Mouse (Mus musculus): ENCODE results near the gene Neu3. TPM values are rescaled to one million over a fixed set of nuclear protein-coding genes. Genes with fewer than 3 reads are reported as not detected.

Neu3 gene
- polyA plus RNA-seq, 1 experiment = 5.0 TPM

- no peak overlapping the region for H3K27ac ChIP-seq (ENCODE audit: insufficient read depth, low read length)
- H3K36me3 ChIP-seq (ENCODE audit: control insufficient read depth, insufficient read depth, low read length, poor library complexity, severe bottlenecking) = no peaks in the 10 kb centered on the region
Observed at GRCm38 (mm10) chr7:99790816-99791215, 37.4 kb downstream of the Neu3 start.

DNA sequence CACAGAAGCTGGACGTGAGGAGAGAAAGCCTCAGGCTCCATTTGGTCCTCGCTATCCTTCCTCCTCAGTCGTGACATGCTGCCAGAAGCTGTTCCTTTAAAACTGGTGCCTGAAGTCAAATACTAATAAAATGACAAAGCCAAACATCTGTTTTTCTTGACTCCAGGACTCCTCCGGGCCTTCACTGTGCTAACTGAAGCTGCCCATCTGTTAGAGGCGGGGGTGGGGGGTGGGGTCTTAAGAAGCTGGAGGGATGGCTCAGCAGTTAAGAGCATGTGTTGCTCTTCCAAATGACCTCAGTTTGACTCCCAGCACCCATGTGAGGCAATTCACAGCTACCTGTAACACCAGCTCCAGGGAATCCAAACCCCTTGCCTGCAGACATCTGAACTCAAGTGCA lies 39.7 kb downstream of the Neu3 start:
- TF ChIP-seq POLR2A (IDR thresholded peaks at IDR 0.05; ENCODE audit: insufficient read depth, low read length) (no peak), EP300 (IDR thresholded peaks at IDR 0.05; ENCODE audit: insufficient read depth, low read depth, low read length) (no peak), CTCF (IDR thresholded peaks at IDR 0.05; ENCODE audit: low read depth, low read length) (no peak)
- H3K27me3 ChIP-seq (ENCODE audit: control insufficient read depth, insufficient read depth, low read length, poor library complexity, severe bottlenecking) = no peaks in the 10 kb centered on the region
- H3K4me1 ChIP-seq (ENCODE audit: control insufficient read depth, insufficient read depth, low read length) = no peaks in the 10 kb centered on the region
- no peaks in the 10 kb centered on the region for H3K9me3 ChIP-seq (replicated peaks; ENCODE audit: control insufficient read depth, insufficient read depth, low read length, poor library complexity, severe bottlenecking)
- H3K36me3 ChIP-seq (ENCODE audit: control insufficient read depth, insufficient read depth, low read length, poor library complexity, severe bottlenecking) = no peaks in the 10 kb centered on the region
- no peak overlapping the region for H3K4me3 ChIP-seq (ENCODE audit: low read depth, low read length)
- no peak overlapping the region for H3K9ac ChIP-seq (ENCODE audit: low read depth, poor library complexity, severe bottlenecking)
- H3K27ac ChIP-seq (ENCODE audit: insufficient read depth, low read length) = no peak overlapping the region

More at GRCm38 (mm10) chr7:99790816-99791215, 37.4 kb downstream of the Neu3 start:
- H3K9ac ChIP-seq (ENCODE audit: low read depth, poor library complexity, severe bottlenecking) = no peak overlapping the region
- H3K27me3 ChIP-seq (ENCODE audit: control insufficient read depth, insufficient read depth, low read length, poor library complexity, severe bottlenecking) = no peaks in the 10 kb centered on the region
- no peak overlapping the region for H3K4me3 ChIP-seq (ENCODE audit: low read depth, low read length)
- no peaks in the 10 kb centered on the region for H3K4me1 ChIP-seq (ENCODE audit: control insufficient read depth, insufficient read depth, low read length)
- TF ChIP-seq POLR2A (IDR thresholded peaks at IDR 0.05; ENCODE audit: insufficient read depth, low read length) = no peak
- no peak for TF ChIP-seq CTCF (IDR thresholded peaks at IDR 0.05; ENCODE audit: low read depth, low read length)
- TF ChIP-seq EP300 (IDR thresholded peaks at IDR 0.05; ENCODE audit: insufficient read depth, low read depth, low read length) = no peak
- no peaks in the 10 kb centered on the region for H3K9me3 ChIP-seq (replicated peaks; ENCODE audit: control insufficient read depth, insufficient read depth, low read length, poor library complexity, severe bottlenecking)

DNA sequence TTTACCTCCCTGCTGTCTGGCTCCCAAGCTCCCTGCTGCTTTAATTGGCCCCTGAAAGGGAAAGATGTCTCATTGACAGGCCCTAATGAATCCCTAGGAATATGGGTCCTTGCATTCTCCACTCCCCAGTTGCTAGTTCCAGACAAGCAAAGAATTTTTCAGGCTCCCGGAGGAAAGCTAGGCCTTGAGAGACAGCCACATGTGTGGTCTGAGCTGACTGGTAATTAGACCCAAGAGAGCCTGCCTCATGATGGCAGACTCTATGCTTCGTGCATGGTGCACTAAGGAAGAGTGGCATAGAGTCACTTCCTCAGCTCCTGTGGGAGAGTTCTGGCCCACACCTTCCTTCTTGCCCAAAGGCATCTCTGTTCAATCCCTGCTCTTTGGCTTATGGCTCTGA lies 40.3 kb downstream of the Neu3 start:
- no peaks in the 10 kb centered on the region for H3K4me1 ChIP-seq (ENCODE audit: control insufficient read depth, insufficient read depth, low read length)
- TF ChIP-seq POLR2A (IDR thresholded peaks at IDR 0.05; ENCODE audit: insufficient read depth, low read length) (no peak), EP300 (IDR thresholded peaks at IDR 0.05; ENCODE audit: insufficient read depth, low read depth, low read length) (no peak), CTCF (IDR thresholded peaks at IDR 0.05; ENCODE audit: low read depth, low read length) (no peak)
- no peak overlapping the region for H3K9ac ChIP-seq (ENCODE audit: low read depth, poor library complexity, severe bottlenecking)
- H3K27ac ChIP-seq (ENCODE audit: insufficient read depth, low read length) = no peak overlapping the region
- no peaks in the 10 kb centered on the region for H3K36me3 ChIP-seq (ENCODE audit: control insufficient read depth, insufficient read depth, low read length, poor library complexity, severe bottlenecking)
- H3K27me3 ChIP-seq (ENCODE audit: control insufficient read depth, insufficient read depth, low read length, poor library complexity, severe bottlenecking) = no peaks in the 10 kb centered on the region
- no peak overlapping the region for H3K4me3 ChIP-seq (ENCODE audit: low read depth, low read length)
- H3K9me3 ChIP-seq (replicated peaks; ENCODE audit: control insufficient read depth, insufficient read depth, low read length, poor library complexity, severe bottlenecking) = no peaks in the 10 kb centered on the region

GRCm38 (mm10) chr7:99786774-99787173 lies 41.4 kb downstream of the Neu3 start:
- TF ChIP-seq CTCF (IDR thresholded peaks at IDR 0.05; ENCODE audit: low read depth, low read length) = no peak
- TF ChIP-seq EP300 (IDR thresholded peaks at IDR 0.05; ENCODE audit: insufficient read depth, low read depth, low read length) = no peak
- no peak for TF ChIP-seq POLR2A (IDR thresholded peaks at IDR 0.05; ENCODE audit: insufficient read depth, low read length)
- H3K4me1 ChIP-seq (ENCODE audit: control insufficient read depth, insufficient read depth, low read length) = no peaks in the 10 kb centered on the region
- H3K4me3 ChIP-seq (ENCODE audit: low read depth, low read length) = no peak overlapping the region
- H3K36me3 ChIP-seq (ENCODE audit: control insufficient read depth, insufficient read depth, low read length, poor library complexity, severe bottlenecking) = no peaks in the 10 kb centered on the region
- no peaks in the 10 kb centered on the region for H3K9me3 ChIP-seq (replicated peaks; ENCODE audit: control insufficient read depth, insufficient read depth, low read length, poor library complexity, severe bottlenecking)
- H3K9ac ChIP-seq (ENCODE audit: low read depth, poor library complexity, severe bottlenecking) = no peak overlapping the region
- H3K27ac ChIP-seq (ENCODE audit: insufficient read depth, low read length) = no peak overlapping the region
- no peaks in the 10 kb centered on the region for H3K27me3 ChIP-seq (ENCODE audit: control insufficient read depth, insufficient read depth, low read length, poor library complexity, severe bottlenecking)

- no peaks in the 10 kb centered on the region for H3K36me3 ChIP-seq (ENCODE audit: control insufficient read depth, insufficient read depth, low read length, poor library complexity, severe bottlenecking)
- H3K4me3 ChIP-seq (ENCODE audit: low read depth, low read length) = no peak overlapping the region
- no peaks in the 10 kb centered on the region for H3K27me3 ChIP-seq (ENCODE audit: control insufficient read depth, insufficient read depth, low read length, poor library complexity, severe bottlenecking)
- no peak overlapping the region for H3K9ac ChIP-seq (ENCODE audit: low read depth, poor library complexity, severe bottlenecking)
- TF ChIP-seq CTCF (IDR thresholded peaks at IDR 0.05; ENCODE audit: low read depth, low read length) = no peak
- no peak for TF ChIP-seq EP300 (IDR thresholded peaks at IDR 0.05; ENCODE audit: insufficient read depth, low read depth, low read length)
- TF ChIP-seq POLR2A (IDR thresholded peaks at IDR 0.05; ENCODE audit: insufficient read depth, low read length) = no peak
- no peaks in the 10 kb centered on the region for H3K4me1 ChIP-seq (ENCODE audit: control insufficient read depth, insufficient read depth, low read length)
- no peaks in the 10 kb centered on the region for H3K9me3 ChIP-seq (replicated peaks; ENCODE audit: control insufficient read depth, insufficient read depth, low read length, poor library complexity, severe bottlenecking)
- H3K27ac ChIP-seq (ENCODE audit: insufficient read depth, low read length) = no peak overlapping the region
Observed at GRCm38 (mm10) chr7:99785553-99785952, 42.7 kb downstream of the Neu3 start.

DNA sequence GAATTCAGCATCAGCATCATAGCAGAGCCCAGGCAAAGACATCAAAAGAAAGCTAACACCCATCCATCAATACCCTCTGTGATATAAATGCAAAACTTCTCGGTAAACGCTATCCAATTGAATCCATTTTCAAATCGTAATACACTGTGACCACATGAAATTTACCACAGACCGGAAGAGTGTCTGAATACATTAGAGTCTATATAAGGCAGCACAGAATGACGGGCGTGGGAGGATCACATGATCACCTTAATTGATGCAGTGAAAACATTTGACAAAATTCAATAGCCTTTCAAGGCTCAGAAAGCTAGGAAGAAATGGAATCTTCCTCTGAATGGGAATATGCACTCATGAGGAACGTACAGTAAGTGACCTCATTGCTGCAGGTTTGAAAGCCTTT lies 44.8 kb downstream of the Neu3 start:
- Histone ChIP-seq H3K4me3 (ENCODE audit: low read depth, low read length) (no peak overlapping the region), H3K36me3 (ENCODE audit: control insufficient read depth, insufficient read depth, low read length, poor library complexity, severe bottlenecking) (no peaks in the 10 kb centered on the region), H3K27me3 (ENCODE audit: control insufficient read depth, insufficient read depth, low read length, poor library complexity, severe bottlenecking) (no peaks in the 10 kb centered on the region), H3K9ac (ENCODE audit: low read depth, poor library complexity, severe bottlenecking) (no peak overlapping the region), H3K4me1 (ENCODE audit: control insufficient read depth, insufficient read depth, low read length) (no peaks in the 10 kb centered on the region), H3K27ac (ENCODE audit: insufficient read depth, low read length) (no peak overlapping the region), H3K9me3 (replicated peaks; ENCODE audit: control insufficient read depth, insufficient read depth, low read length, poor library complexity, severe bottlenecking) (no peaks in the 10 kb centered on the region)
- no peak for TF ChIP-seq POLR2A (IDR thresholded peaks at IDR 0.05; ENCODE audit: insufficient read depth, low read length)
- no peak for TF ChIP-seq EP300 (IDR thresholded peaks at IDR 0.05; ENCODE audit: insufficient read depth, low read depth, low read length)
- no peak for TF ChIP-seq CTCF (IDR thresholded peaks at IDR 0.05; ENCODE audit: low read depth, low read length)

Data from ES-Bruce4 (cell line).